Mouse (Mus musculus): ENCODE results near the gene Haus3.

Gene Haus3

DNA sequence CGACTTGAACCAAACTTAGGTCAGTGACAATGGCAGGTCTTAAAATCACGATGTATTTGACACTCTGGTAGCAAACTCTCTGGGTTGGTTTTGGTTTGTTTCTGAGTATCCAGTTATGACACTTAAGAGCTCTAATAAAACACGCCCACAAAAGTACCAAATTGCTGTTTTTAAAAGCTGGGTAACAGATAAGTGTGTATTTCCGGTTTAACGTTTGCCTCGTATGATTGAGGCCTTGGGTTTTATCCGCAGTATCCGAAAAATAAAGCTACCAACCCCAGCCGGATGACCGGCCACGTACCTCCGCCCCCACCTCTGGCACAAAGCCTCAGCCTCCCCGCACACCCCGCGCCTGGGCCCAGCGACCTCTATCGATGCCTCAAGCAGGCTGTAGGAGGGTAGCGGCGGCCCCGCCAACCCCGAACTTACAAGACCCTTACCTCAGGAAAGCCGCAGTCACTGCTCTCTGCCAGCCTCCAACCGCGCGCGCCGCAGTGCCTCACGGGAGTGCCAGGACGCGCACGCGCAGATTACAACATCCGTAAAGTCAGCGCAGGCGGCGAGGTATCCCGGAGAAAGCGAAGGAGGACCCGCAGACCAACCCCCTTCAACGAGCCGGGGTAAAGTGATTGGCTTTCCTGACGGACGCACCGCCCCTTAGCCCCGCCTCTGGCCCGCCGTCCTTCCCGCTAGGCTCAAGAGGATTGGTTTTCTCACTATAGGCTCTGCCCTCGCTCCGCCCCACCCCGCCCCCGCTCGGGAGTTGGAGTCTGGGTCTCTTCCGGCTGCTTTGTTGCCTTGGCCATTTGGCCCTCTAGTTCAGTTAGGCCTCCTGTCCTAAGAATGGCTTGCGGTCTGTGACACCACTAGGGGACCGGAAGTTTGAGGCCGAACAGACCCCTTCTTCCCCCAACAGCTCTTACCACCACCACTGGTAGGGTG lies at the start of gene Haus3, which contains the start of gene Poln:
Gene Haus3 (minus strand): TSS at position 578 of the 942 bp plus-strand sequence.
Gene Poln (minus strand): TSS at position 499 of the 942 bp plus-strand sequence.
- peak; percentile 98 for DNase-seq (ENCODE audit: low spot score)

DNA sequence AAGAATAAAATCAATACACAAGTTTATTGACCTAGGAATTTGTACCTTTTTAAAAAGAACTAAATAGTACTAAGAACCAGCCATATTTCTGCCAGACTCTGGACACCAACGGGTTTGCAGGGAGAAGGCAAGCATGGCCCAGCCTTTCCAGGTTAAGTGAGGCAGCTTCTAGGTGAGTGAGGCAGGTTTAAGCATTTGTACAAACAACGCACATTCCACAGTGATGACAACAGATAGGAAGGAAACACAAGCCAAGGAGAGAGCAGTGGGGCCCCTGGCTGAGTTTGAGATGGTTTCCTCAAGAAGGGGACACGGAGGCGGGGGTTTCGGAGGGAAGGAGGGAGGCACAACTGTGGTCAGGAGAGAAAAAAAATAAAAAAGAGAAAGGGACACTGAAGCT lies 49.3 kb upstream of the Haus3 start:
- no peak for DNase-seq (ENCODE audit: low spot score)

DNA sequence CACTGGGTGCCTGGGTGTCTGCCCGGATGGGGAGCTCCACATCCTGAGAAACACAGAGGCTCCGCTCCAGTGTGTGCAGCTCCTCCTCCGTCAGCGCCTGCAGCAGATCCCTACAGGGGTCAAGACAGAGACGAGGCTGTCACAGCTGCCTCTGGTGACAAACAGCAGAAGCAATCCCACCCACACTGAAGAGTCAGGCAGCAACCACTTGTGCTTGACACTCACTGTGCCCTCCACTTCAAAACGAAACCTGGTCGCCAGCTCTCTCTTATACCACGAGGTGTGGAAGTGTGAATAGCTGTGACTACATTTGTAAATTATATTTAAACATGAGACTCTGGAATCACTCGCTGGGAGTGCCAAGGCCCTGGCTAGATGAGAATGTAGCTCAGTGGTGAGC lies 48.4 kb upstream of the Haus3 start:
- no peak for DNase-seq (ENCODE audit: low spot score)

DNA sequence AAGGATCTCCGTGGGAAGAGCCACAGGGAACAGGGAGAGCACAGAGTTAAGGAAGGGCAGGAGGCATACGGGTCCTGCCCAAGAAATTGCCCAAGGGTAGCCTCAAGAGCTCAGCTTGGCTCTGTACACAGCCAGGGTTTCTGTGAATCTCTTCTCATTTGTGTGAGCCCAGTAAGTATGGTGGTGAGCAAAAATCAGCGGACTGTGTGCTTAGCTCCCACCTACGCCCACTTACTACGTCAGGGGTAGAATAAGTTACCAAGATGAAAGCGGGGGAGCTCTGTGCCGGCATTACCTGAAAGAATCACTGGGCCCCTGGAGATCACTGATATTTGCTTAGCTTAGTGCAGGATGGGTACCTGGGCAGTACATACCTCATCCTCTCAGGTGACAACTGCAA lies 46.7 kb upstream of the Haus3 start:
- no peak for DNase-seq (ENCODE audit: low spot score)

DNA sequence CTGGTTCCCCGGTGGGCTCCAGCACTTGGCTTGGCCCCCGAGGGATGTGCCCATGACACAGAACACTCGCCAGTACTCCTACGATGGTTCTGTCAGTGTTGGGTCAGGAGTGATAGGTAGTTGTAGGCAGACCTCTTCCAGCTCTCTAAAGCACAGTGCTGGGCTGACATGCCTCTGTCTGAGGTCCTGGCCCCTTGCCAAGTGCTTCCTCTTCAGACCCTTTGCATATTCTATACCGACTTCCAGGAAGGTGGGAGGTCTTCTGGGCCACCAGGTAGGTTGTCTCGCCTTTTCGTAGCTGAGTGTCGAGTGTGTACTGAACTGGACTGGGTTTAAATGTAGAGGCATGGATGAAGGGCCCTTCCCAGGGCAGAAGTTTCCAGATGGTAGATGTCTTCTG lies 44.3 kb upstream of the Haus3 start:
- peak; percentile 55 for DNase-seq (ENCODE audit: low spot score)

DNA sequence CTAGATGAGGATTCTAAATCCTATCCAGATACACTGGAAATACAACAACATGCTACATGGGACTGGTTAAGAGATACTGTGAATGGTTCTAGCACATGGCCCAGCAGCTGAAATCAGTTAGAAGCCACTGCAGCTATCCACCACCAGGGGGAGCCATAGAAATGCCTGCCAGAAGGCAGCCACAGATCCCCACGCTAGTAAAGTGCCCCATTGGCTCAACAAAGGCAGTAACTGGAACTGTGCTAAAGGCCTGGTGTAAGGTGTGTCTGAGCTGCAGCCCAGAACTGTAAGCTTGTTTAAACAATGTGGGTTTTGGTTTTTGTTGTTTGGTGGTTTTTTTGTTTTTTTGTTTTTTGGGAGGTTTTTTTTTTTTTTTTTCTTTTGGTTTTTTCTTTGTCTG lies 41.0 kb upstream of the Haus3 start:
- DNase-seq (ENCODE audit: low spot score): peak; percentile 81

DNA sequence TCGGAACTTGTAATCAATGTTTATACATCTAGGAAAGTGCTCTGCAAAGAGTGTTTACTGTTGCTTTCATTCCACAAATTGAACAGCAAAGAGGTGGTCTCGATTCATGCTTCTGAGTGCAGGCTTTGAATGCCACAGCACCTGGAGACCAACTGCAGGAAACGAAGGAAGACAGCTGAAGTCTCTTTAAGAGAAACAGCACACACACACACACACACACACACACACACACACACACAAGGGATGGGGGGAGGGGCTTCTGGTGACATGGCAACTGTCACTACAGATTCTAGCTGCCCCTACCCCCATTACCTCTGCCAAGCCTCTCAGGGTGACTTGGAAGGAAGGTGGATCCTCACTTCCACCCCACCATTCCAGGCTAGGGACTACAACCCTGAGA lies 38.2 kb upstream of the Haus3 start:
- no peak for DNase-seq (ENCODE audit: low spot score)

DNA sequence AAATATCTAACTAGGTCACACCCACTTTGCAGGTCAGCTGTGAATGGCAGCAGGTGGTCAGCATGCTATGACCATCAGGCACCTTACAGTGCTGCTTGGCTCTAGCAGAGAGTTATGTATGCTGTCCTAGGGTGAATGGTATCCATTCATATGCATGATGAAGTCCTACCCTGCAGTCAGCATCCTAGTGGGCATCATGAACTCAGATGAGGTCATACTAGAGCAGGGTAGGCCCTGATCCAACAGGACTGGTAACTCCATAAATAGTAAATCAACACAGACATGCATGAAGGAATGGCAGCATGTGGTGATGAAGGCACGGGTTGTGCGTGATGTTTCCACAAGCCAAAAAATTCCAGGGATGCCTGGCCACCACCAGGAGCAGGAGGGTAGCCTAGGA lies 36.5 kb upstream of the Haus3 start:
- no peak for DNase-seq (ENCODE audit: low spot score)

DNA sequence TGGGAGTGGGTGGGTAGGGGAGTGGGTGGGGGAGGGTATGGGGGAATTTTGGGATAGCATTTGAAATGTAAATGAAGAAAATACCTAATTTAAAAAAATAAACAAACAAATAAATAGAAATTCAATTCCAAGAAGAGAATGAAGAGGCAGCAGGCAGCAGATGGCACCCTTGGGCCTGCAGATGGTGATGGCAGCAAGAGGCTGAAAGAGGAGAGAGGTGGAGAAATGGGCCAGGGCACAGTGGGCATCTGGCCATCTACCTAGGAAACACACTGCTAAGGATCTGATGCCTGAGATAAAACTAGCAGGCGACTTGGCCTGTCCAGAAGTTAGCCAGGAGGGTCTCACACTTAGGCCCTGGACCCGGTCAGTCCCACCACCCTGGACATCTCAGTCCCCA lies 35.6 kb upstream of the Haus3 start:
- no peak for DNase-seq (ENCODE audit: low spot score)

DNA sequence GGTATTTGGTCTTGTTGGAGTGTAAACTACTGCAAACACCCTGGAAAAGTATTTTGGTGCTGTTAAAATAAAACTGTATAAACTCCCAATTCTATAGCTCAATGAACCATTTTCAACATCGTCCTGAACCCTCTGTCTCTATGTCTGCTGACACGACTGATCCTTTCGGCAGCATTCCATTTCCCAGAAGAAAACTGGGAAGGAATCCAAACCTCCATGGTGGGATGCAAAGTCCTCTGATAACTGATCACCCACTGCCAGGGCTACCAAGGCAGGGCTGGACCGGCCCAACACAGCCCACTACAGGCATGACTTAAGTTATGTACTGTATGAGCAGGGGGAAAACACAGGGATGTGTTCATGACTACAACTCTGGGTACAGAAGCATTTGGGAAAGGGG lies 32.7 kb upstream of the Haus3 start:
- no peak for DNase-seq (ENCODE audit: low spot score)

DNA sequence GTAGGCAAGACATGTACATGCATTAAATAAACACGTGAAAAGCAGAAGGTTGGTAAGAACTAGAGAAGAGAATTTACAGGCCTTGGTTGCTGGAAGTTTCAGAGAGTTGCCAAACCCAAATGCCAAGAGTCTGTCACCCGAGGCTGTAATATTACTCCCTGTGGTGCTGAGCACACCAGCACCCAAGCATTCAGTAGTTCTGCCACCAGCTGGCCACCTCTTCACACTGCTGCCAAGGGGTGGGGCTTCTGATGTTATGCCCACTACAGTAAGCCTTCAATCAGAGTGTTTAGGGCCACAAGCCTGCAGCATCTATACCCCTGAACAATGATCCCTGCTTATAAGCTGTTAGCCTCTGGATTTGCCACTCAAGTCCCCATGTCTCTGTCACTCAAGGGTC lies 32.1 kb upstream of the Haus3 start:
- DNase-seq (ENCODE audit: low spot score): no peak

DNA sequence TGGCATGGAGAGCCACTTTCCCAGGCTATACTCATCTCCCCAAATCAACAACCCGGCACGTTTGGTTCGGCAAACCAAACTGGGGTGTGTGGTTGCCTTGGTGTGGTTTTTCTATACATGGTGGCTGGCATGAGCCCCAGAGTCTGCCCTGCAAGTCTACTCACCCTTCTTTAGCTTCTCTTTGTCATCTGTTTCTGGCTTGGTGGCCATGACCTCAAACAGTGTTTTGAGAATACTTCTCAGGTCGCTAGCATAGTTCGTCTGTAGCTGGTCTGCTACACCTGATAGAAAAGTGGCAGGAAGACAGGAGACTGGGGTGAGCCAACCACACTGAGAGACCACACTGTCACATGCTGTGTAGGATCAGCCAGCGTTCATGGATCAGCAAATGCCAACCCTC lies 29.3 kb upstream of the Haus3 start:
- no peak for DNase-seq (ENCODE audit: low spot score)

DNA sequence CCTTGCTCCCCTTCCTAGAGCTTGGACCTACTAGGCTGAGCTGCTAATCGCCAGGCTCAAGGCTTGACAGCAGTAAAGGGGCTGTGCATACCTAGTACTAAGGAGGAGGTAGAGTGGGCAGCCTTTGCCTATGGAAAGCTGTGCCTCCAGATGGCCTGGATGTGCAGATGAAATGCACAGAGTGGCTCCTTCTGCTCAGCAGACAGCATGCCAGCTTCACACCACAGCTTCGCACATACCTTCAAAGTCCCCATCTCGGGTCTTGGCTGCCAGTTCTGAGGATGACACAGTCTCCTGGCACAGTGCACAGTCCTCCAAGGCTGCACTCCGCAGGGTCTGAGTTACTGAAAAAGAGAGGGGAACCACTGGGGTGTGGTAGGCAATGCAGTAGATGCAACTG lies 27.9 kb upstream of the Haus3 start:
- DNase-seq (ENCODE audit: low spot score): no peak

DNA sequence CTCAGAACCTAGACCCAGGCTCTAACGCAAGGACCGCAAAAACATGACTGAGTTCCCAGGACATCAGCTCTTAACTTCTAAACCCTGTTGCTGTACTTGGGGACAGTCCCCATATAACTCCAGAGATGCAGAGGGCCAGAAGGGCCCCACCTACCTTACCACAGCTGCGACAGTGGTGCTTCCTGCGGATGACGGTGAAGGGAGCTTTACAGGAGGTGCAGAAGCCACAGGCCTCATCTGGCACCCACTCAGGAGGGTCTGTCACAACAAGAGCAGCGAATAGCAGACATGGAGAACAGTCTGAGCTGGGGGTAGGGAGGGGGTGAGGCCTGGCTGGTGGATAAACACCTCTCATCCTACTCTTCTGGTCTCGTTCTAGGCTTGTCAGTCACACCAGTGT lies 27.1 kb upstream of the Haus3 start:
- no peak for DNase-seq (ENCODE audit: low spot score)

DNA sequence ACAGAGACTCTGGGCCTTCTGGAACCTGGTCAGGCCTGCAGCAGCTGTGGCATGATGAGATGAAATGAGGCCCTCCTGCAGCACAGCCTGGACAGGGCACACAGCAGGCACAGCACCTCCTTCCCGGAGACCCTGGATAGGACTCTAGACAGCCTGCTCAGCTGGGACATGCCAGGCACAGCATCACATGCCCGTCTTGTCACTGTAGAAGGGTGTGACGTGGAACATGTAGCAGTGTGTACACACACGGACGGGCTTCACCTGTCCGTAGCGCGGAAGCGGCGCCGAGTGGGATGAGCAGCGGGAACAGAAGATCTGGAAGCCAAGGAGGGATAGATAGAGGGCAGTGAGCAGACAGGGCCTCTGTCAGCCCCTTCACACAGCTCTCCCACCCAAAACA lies 26.5 kb upstream of the Haus3 start:
- no peak for DNase-seq (ENCODE audit: low spot score)

DNA sequence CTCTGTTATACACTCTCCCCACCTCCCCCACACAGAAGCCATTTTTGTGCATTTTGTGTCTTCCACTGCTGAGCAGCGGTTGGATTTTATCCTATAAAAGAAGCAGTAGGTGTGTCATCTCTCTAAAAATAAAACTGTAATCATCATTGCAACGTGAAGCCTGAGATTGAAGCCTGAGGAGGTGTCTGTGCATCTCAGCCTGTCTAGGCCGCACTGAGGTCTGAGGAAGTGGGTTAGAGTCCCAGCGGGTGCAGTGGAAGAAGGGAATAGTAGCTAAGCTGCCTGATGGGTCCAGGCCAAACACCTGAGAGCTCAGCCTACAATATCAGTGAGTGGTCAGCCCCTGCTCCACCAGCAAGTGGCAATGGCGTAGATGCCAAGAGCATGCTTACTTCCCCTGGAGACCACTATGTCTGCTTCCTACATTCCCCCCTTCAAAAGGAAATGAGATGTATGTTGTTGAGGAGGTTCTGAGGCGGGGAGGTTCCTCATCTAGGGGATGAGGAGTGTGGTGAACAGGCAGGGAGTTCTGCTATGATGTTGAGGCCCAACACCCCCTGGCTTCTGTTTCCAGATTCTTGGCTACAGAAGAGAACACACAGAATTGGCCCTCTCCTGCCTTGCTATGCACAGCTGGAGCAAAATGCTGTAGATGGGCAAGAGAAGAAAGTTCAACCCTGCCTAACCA lies 25.8 kb upstream of the Haus3 start:
- no peak for DNase-seq (ENCODE audit: low spot score)

DNA sequence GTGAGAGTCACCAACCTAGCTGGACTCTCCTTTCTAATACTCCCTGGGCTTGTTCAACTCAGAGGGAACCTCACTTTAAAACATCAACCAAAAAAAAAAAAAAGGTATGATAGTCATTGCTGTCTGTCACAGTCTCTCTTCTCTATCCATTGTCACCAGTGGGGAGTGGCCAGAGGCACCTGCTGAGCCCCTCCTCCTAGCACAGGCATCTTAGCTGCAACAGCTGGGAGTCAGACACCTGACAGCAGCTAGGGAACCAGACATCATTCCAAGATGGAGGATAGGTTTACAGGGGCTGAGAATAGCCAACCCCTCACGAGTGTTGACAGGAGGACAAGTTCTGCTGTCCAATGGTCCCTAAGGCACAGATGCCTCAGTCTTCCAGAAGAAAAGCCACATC lies 25.1 kb upstream of the Haus3 start:
- DNase-seq (ENCODE audit: low spot score): no peak

DNA sequence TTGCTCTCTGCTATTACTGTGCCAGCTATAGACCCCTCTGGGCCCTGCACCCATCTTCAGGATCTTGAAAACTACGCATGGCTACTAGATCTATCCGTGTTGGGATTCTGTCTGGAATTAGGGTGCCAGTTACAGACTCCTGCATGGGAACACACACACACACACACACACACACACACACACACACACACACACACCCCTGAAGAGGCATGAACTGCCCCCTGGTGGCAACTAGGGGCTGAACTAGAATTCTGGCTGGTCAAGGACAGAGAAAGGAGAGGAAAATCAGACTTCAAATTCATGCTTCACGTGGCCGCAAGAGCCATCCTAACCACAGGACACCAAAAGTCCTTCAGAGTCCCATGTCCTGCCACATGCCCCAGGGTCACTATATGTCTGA lies 22.5 kb upstream of the Haus3 start:
- peak; percentile 70 for DNase-seq (ENCODE audit: low spot score)

DNA sequence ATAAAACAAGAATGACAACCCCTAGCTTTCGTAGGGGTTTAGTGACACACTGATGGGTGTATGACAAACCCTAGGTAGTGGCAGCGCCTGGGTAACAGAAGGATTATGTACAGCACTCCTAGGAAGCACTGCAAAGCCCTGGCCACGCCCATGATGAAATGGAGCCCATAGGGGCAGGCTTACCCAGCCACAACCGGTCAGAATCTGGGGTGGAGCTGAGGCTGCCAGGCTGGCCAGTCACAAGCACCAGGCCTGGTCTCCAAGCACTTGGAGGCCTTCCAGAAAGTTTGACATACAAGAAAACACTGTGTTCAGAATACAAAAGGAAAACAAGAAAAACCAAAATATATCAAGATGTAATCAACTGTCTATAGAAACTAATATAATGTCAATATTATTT lies 21.7 kb upstream of the Haus3 start:
- peak; percentile 62 for DNase-seq (ENCODE audit: low spot score)

DNA sequence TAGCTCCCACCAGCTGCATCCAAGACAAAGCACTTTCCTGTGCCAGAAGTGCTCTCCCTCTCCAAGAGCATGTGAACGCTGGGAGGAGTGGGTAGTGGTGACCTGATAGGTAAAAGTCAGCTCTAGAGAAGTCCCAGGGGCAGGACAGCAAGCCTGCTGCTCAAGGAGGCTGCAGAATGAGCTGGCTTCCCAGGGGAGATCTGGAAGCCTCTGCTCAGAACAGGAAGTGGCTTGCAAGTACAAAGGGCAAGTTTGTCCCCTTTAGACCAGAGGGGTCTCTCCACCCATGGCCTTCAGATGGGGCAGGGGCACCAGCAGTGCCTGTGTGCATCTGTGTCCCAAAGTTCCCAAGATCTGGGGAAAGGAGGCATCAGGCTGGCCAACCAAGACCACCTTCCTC lies 20.2 kb upstream of the Haus3 start:
- DNase-seq (ENCODE audit: low spot score): no peak

DNA sequence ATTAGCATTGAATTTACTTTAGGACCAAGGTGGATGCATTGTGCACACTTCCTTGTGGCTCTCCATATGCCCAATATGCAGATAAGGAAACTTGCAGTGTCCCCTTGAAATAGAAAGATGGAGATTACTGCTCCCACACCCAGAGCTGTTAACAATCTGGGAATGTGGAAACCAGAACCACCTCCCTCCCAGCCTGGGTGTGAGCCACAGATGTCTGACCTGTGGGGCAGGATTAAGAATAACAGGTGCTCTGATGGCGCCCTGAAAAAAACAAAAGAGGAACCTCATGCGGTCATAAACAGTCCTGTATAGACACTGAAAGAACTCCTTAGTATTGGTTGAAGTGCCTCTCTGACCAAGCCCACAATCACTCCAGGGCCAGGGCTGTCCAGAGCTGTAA lies 19.5 kb upstream of the Haus3 start:
- no peak for DNase-seq (ENCODE audit: low spot score)

DNA sequence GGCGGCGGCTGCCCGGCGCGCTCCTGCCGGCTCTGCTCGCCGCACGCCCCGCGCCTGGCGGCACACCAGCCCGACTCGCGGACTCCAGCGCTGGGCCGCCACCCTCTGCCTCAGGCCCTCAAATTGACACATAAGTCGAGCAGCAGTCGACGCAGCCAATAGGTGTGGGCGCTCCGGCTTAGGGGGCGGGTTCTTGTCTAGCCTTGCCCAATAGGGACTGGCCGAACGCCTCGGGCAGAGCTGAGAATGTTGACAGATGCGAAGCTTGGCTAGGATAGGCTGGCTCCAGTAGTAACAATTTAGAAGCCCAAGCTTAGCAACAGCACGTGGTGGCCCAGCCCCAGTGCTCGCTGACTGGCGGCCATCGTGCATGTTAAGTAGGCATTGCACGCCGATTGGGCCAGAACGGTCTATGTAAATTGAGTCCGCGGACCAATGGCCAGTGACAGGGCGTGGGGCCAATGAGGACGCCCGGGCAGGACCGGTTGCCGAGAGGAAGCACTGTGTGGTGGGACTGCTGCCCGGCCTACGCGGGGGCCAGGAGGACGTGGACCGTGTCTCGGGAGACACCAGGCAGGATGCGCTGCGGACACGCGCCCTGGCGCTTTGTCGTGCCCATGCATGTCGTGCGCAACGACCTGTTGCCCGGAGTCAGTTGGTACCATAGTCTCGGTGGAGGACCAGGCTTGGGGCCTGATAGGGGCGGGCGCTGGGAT lies 18.4 kb upstream of the Haus3 start, which contains the start of gene Mxd4:
Gene Mxd4 (minus strand): TSS at position 120 of the 716 bp plus-strand sequence.
- peak; percentile 97 for DNase-seq (ENCODE audit: low spot score)

DNA sequence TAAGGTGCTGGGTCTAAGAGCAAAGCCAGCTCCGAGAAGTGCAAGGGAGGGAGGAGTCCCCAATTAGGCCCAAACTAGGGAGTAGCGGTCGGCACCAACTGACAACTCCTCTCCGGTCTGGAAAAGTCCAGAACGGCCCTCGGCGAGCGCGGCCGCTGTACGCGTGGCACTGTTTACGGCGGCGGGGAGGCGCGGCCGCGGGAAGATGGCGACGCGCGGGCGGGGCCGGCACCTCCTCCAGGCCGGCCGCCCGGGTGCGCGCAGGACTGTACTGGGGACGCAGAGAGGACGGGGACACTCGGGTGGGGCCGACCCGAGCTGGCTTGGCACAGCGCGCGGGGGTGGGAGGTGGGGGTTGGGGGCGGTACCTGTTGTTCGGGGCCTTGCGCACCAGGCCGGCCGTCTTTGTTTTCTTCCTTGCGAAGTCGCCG lies 17.6 kb upstream of the Haus3 start:
- DNase-seq (ENCODE audit: low spot score): peak; percentile 76

Data from testis, postnatal 10 days (tissue).